27 mouse cellular contexts compared by ENCODE assay signal in genomic region chr14:33481991-33482390, GRCm38 (mm10). TPM values are rescaled to one million over a fixed set of nuclear protein-coding genes. Genes with fewer than 3 reads are reported as not detected.
A peak's percentile ranks its signal among the peaks of the same experiment; 100 is the strongest.
DNase-seq lines count a peak whose midpoint lies in the region; ATAC-seq lines count a peak whose summit lies in the region.
"Had no signal": no experiment of that assay in that cellular context is flagged by ENCODE, and none has a peak within 500 bp of the region (broad histone marks: within the 10 kb centered on the region; RNA-seq: fewer than 3 reads in every experiment).

No protein-coding gene starts in this region.

- H3K36me3 ChIP-seq in heart, embryonic 11.5 days (ENCODE audit: control insufficient read depth, insufficient read depth, low read length) = no peaks in the 10 kb centered on the region
- no peaks in the 10 kb centered on the region for H3K36me3 ChIP-seq in neural tube, embryonic 15.5 days
- H3K36me3 ChIP-seq in embryonic facial prominence, embryonic 11.5 days (replicated peaks; ENCODE audit: control insufficient read depth, insufficient read depth, low read depth, low read length) = no peaks in the 10 kb centered on the region
- H3K36me3 ChIP-seq: embryonic facial prominence, embryonic 12.5 days; embryonic facial prominence, embryonic 15.5 days; forebrain, embryonic 12.5 days; forebrain, embryonic 15.5 days; G1E; hindbrain, embryonic 13.5 days had no signal

- no peak overlapping the region for H3K4me3 ChIP-seq in heart, embryonic 11.5 days (ENCODE audit: low read depth, low read length)
- no peak overlapping the region for H3K4me3 ChIP-seq in neural tube, embryonic 15.5 days (replicated peaks)
- H3K4me3 ChIP-seq in embryonic facial prominence, embryonic 11.5 days (ENCODE audit: low read depth, low read length) = no peak overlapping the region
- H3K4me3 ChIP-seq: embryonic facial prominence, embryonic 12.5 days; embryonic facial prominence, embryonic 15.5 days; forebrain, embryonic 12.5 days; forebrain, embryonic 15.5 days; hindbrain, embryonic 13.5 days had no signal

- no peaks in the 10 kb centered on the region for H3K27me3 ChIP-seq in heart, embryonic 11.5 days (ENCODE audit: control insufficient read depth, insufficient read depth, low read length)
- H3K27me3 ChIP-seq in neural tube, embryonic 15.5 days (replicated peaks) = no peaks in the 10 kb centered on the region
- no peaks in the 10 kb centered on the region for H3K27me3 ChIP-seq in embryonic facial prominence, embryonic 11.5 days (ENCODE audit: control insufficient read depth, insufficient read depth, low read length)
- H3K27me3 ChIP-seq: CH12.LX; embryonic facial prominence, embryonic 12.5 days; embryonic facial prominence, embryonic 15.5 days; forebrain, embryonic 12.5 days; forebrain, embryonic 15.5 days; hindbrain, embryonic 13.5 days; Patski had no signal

- no peak overlapping the region for H3K4me2 ChIP-seq in heart, embryonic 11.5 days
- no peak overlapping the region for H3K4me2 ChIP-seq in neural tube, embryonic 15.5 days
- no peak overlapping the region for H3K4me2 ChIP-seq in embryonic facial prominence, embryonic 11.5 days (ENCODE audit: low read depth, low read length)
- H3K4me2 ChIP-seq: embryonic facial prominence, embryonic 12.5 days; embryonic facial prominence, embryonic 15.5 days; forebrain, embryonic 12.5 days; forebrain, embryonic 15.5 days; hindbrain, embryonic 13.5 days had no signal

- no peak overlapping the region for H3K27ac ChIP-seq in heart, embryonic 11.5 days (ENCODE audit: low read depth, low read length)
- H3K27ac ChIP-seq in neural tube, embryonic 15.5 days (replicated peaks) = no peak overlapping the region
- H3K27ac ChIP-seq in embryonic facial prominence, embryonic 11.5 days (replicated peaks; ENCODE audit: low read depth, low read length) = no peak overlapping the region
- H3K27ac ChIP-seq: embryonic facial prominence, embryonic 12.5 days; embryonic facial prominence, embryonic 15.5 days; forebrain, embryonic 12.5 days; forebrain, embryonic 15.5 days; hindbrain, embryonic 13.5 days; hindbrain, postnatal 0 days had no signal

- no peaks in the 10 kb centered on the region for H3K4me1 ChIP-seq in heart, embryonic 11.5 days (ENCODE audit: control insufficient read depth, insufficient read depth, low read length)
- H3K4me1 ChIP-seq in neural tube, embryonic 15.5 days = peaks cover 3% of the 10 kb centered on the region; the same call in 1 of the 2 replicates
- no peaks in the 10 kb centered on the region for H3K4me1 ChIP-seq in embryonic facial prominence, embryonic 11.5 days (ENCODE audit: control insufficient read depth, insufficient read depth, low read length)
- H3K4me1 ChIP-seq: embryonic facial prominence, embryonic 15.5 days; forebrain, embryonic 12.5 days; forebrain, embryonic 15.5 days; hindbrain, embryonic 13.5 days had no signal

- peak; percentile 45 for DNase-seq in heart, adult 11 months
- peak; percentile 12 for DNase-seq in neural tube, embryonic 10.5 days (ENCODE audit: extremely low spot score, low spot score)
- DNase-seq in embryonic facial prominence, embryonic 11.5 days (ENCODE audit: low spot score) = peak; percentile 62
- no peak for DNase-seq in spleen, adult 12 weeks (ENCODE audit: low spot score)
- no peak for DNase-seq in cerebellum, postnatal 10 days
- DNase-seq: adrenal gland, postnatal 10 days; adrenal gland, postnatal 36 days; B cell, adult 2 months; cerebellum, adult 18-20 months; cerebellum, adult 9-10 months; cerebellum, postnatal 25 days; gastrocnemius, postnatal 36 days; kidney, adult 18-20 months had no signal

- H3K9ac ChIP-seq in heart, embryonic 11.5 days (ENCODE audit: low read depth, low read length) = no peak overlapping the region
- H3K9ac ChIP-seq in neural tube, embryonic 15.5 days (replicated peaks) = no peak overlapping the region
- H3K9ac ChIP-seq in embryonic facial prominence, embryonic 11.5 days (replicated peaks; ENCODE audit: low read length) = no peak overlapping the region
- H3K9ac ChIP-seq: embryonic facial prominence, embryonic 12.5 days; embryonic facial prominence, embryonic 15.5 days; forebrain, embryonic 12.5 days; forebrain, embryonic 15.5 days; hindbrain, embryonic 13.5 days had no signal

- no peaks in the 10 kb centered on the region for H3K9me3 ChIP-seq in heart, embryonic 11.5 days (replicated peaks; ENCODE audit: control insufficient read depth, low read length)
- no peaks in the 10 kb centered on the region for H3K9me3 ChIP-seq in neural tube, embryonic 15.5 days (replicated peaks)
- no peaks in the 10 kb centered on the region for H3K9me3 ChIP-seq in embryonic facial prominence, embryonic 11.5 days (replicated peaks; ENCODE audit: control insufficient read depth, low read length)
- H3K9me3 ChIP-seq: embryonic facial prominence, embryonic 12.5 days; embryonic facial prominence, embryonic 15.5 days; forebrain, embryonic 12.5 days; forebrain, embryonic 15.5 days; hindbrain, embryonic 13.5 days had no signal

- WGBS in heart, embryonic 11.5 days (ENCODE audit: insufficient replicate concordance) = 28% methylated on average over 3 of the region's 3 CpGs
- 76% methylated on average over 3 of the region's 3 CpGs for WGBS in neural tube, embryonic 15.5 days
- WGBS in embryonic facial prominence, embryonic 11.5 days = 23% methylated on average over 3 of the region's 3 CpGs

- no peak for ATAC-seq in heart, embryonic 11.5 days (replicated peaks; ENCODE audit: insufficient number of reproducible peaks, low FRiP score, low TSS enrichment)
- ATAC-seq in neural tube, embryonic 15.5 days (ENCODE audit: low FRiP score) = no peak
- no peak for ATAC-seq in embryonic facial prominence, embryonic 11.5 days (replicated peaks; ENCODE audit: insufficient number of reproducible peaks, low FRiP score, low TSS enrichment, low read depth)
- ATAC-seq: forebrain, embryonic 15.5 days; hindbrain, postnatal 0 days; inflammation-experienced regulatory T-cells, adult 6 months; intestine, embryonic 16.5 days; Patski had no signal

RNA-seq across cellular contexts. Expression of gene Frmpd2, which starts 10.5 kb away (rescaled TPM):
- polyA plus RNA-seq in heart, embryonic 11.5 days (2014; fragmentation: Nextera tagmentation; extraction: Ambion mirVana) = 0.11 TPM in 1 of 2 replicates, not detected in the other
- 0.24 TPM in 1 of 2 replicates, not detected in the other for polyA plus RNA-seq in neural tube, embryonic 15.5 days (2015; fragmentation: Nextera tagmentation; extraction: Ambion mirVana)
- polyA plus RNA-seq in embryonic facial prominence, embryonic 11.5 days (2014; fragmentation: Nextera tagmentation; extraction: Ambion mirVana) = 0.04 TPM in 2 replicates
- polyA plus RNA-seq: embryonic facial prominence, embryonic 12.5 days; G1E; heart, embryonic 14.5 days; hindbrain, embryonic 13.5 days; inflammation-experienced regulatory T-cells, adult 6 months; intestine, embryonic 16.5 days had no signal

RNA-seq across cellular contexts. Expression of gene Mapk8, which starts 35.0 kb away (rescaled TPM):
- polyA plus RNA-seq in heart, embryonic 11.5 days (2014; fragmentation: Nextera tagmentation; extraction: Ambion mirVana) = 12.7 and 15.3 TPM in 2 replicates
- 30.0 and 32.8 TPM in 2 replicates for polyA plus RNA-seq in neural tube, embryonic 15.5 days (2015; fragmentation: Nextera tagmentation; extraction: Ambion mirVana)
- polyA plus RNA-seq in embryonic facial prominence, embryonic 11.5 days (2014; fragmentation: Nextera tagmentation; extraction: Ambion mirVana) = 22.0 and 22.4 TPM in 2 replicates

Comparison
In these comparisons a context has a peak if more than half of its experiments do, and no peak if none do; other contexts are left out.
1. DNase-seq: peak in heart, adult 11 months (single experiment), neural tube, embryonic 10.5 days (single experiment) and embryonic facial prominence, embryonic 11.5 days (single experiment); none in spleen, adult 12 weeks (single experiment) and cerebellum, postnatal 10 days (0 of 2).